Mouse (Mus musculus) WW6 (cell line): ENCODE data around the gene Pitpnm2.
"Not testable (repeated sequence)": the region's sequence is repeated elsewhere in the genome, so short reads cannot be mapped to it uniquely, and the experiment has no call there.

Experiments used
- DNase-seq: peaks from one replicate; pipeline ENCODE4 v3.0.0-alpha.2; 2013; ENCODE audit warnings: low read depth, low spot score

The Pitpnm2 gene

DNA sequence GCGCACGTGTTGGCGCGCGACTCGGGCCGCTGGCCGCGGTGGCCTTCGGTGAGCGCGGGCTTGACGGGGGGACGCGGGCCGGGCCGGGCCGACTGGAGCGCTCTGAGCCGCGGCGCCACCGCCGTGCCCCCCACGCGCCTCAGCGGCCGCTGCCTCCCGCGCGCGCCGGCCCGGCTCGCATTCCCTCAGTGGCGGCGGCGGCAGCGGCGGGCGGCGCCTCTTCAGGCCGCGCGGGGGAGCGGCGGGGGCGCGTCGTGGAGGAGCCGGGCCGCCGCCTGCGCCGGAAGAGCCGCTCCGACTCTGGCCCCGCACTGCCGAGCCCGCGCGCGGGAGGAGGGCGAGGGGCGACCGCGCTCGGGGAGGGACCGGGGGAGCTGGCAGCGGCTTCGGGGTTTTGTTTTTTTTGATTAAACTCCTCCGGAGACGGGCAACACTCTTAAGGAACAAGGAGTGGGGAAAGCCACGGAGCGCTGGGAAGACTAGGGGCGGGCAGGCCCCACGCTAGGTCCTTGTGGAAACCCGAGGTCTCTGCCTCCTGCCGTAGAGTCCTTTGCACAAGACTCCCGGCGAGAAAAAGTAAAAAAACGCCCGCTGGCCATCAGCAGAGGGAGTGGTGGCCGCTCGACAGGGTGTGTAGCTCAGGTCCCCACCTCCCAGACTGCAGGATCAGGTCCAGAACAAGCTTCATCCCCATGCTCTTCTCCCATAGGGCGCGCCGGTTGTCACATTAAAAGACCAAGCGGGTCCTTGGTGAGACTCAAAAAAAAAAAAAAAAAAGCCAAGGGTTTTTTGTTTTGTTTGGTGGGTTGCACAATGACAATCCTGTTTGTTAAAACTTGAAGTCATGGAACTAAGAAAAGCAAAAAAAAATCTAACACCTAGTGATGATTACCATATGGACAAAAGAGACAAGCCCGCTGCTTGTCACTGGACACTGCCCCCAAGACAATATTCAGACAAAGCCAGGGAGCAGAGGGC lies at the start of gene Pitpnm2:
Gene Pitpnm2 (minus strand): TSS at position 147 of the 978 bp plus-strand sequence.
- DNase-seq: no peak

DNA sequence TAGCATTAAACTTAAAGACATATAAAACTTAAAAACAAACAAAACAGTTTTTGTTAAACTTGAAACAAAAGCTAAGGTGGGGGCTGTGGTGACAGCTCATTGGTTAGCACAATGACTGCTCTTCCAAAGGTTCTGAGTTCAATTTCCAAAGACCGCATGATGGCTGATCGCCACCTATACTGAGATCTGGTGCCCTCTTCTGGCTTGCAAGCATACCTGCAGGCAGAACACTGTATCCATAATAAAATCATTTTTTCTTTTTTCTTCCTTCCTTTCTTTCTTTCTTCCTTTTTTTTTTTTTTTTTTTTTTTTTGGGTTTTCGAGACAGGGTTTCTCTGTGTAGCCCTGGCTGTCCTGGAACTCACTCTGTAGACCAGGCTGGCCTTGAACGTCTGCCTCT lies 49.7 kb upstream of the Pitpnm2 start:
- not testable (repeated sequence) for DNase-seq

DNA sequence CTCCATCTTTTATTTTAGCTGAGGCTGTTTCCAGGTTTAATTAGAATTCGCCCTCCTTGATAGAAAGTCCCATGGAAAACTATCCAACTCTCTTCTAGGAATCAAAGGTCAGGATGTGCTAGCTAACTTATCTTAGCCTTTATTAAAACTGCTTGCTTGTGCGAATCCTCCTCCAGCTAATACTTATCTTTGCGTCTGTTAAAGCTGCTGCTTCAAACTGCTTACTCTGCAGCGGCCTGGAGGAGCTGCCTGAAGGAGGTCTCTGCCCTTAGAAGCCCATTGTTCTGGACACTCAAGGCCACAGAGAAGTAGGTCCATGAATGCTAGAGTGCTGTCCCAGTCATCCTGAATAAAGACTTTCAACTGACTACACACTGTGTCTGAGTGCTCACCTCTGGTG lies 46.9 kb upstream of the Pitpnm2 start:
- DNase-seq: no peak

DNA sequence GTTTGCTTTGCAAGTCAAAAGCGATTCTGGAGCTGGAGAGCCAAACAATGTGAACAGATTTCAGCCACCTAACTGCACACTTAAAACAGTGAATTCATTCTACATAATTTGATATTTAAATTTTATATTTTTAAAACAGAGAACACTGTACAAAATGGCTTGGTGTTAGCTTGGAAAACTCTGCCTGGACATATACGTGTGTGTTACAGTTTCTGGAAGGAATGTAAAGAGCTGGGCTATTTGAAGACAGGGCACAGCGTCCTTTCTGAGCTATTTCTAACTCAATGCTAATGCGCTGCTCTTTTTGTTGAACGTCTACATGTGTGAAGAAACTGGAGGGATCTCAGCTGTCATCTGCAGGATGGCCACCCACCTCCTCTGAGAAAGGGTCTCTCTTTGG lies 44.4 kb upstream of the Pitpnm2 start:
- no peak for DNase-seq

DNA sequence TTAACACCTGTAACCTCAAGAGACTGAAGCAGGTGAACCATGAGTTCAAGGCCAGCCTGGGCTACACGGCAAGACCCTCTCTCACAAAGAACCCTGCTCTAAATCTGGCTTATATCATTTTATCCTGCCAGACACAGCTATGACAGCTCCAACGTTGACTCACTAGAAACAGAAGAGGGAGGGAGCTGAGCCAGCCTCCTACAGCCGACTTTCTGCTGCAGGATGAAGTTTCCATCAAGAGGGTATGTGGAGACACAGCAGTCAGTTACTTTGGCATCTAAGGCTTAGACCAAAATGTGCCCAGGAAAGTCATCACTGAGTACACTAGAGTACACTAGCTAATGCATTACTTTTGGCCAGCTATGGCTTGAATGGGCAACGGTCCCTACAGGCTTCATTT lies 40.7 kb upstream of the Pitpnm2 start:
- no peak for DNase-seq

DNA sequence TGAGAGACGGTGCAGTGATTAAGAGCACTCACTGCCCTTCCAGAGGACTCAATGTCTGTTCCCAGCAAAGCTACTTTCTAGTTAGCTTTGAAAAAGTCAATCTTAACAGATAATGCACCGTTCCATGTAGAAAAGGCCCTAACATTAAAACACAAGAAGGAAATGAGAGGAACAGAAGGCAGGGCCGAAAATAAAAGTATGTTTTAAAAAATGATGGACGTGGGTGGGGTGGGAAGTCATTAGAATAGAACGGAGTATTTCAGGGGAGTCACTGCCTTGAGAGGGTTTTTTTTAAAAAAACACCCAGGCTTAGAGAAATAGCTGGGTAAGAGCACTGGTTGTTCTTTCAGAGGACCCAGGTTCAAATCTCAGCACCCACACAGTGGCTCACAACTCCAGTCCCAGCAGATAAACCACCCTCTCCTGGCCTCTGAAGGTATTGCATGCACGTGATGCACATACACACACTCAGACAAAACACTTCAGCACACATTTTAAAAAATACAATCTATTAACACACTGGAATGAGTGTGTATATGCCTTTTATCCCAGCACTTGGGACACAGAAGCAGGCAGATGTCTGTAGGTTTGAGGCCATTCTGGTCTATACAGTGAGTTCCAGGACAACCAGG lies 38.2 kb upstream of the Pitpnm2 start:
- no peak for DNase-seq

DNA sequence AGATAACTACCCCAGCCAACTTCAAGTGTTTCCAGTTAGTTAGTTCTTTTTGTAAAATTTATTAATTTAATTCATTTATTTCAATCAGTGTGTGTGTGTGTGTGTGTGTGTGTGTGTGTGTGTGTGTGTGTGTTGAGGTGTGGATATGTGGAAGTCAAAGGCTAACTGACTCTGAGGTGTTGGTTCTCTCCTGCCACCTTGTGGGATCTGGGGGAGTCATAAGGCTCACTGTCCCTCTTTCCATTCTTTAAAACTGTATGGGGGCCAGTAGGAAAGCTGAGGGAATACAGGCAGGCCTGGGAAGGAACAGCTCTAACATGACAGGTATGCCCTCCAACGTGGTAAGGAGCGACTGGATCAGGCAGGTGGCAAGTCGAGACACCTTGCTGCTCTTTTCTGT lies 34.8 kb upstream of the Pitpnm2 start:
- no peak for DNase-seq

DNA sequence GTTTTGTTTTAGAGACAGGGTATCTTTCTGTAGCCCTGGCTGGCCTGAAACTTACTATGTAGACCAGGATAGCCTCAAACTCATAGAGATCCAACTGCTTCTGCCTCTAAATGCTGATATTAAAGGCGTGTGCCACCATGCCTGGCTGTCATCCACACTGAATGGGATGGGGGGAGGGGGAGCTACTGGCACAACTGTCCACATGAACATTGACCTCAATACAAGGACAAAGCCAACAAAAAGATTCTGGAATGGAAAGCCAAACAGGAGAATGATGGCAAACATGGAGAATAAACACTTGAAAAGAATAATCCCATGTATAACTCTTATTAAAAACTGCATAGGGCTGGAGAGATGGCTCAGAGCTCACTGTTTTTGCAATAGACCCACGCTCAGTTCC lies 33.3 kb upstream of the Pitpnm2 start:
- no peak for DNase-seq

DNA sequence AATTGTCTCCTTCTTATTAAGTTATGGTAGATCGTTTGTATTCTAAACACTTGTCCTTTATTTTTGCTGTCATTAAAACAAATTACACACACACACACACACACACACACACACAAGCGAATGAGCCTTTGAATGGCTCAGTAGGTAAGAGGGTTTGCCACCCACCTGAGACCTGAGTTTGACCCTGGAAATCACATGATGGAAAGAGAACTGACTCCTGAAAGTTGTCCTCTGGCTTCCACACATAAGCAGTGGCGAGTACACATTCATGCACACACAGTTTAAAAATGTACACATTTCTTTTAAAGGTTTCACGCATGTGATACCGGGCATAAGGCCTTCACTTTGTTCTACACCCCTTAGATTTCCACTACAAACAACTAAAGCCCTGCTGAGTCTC lies 20.7 kb upstream of the Pitpnm2 start:
- no peak for DNase-seq

DNA sequence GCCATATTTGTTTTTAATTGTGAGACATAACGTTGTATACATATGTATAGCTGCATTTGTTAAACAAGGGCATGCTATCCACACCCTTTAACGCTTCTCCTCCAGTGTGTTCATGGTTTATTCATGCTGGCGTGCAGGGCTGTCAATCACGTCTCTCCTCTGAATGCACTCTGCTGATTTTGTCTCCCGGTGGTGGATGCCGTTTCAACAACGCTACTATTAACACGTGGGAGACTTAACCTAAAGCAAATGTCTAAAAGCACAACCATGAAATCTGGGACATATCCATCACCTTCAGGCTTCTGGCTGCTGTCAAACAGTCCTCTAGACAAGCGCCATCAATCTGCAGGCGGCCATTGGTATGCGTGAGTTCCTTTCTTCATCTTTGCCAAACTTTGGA lies 20.1 kb upstream of the Pitpnm2 start:
- DNase-seq: no peak

DNA sequence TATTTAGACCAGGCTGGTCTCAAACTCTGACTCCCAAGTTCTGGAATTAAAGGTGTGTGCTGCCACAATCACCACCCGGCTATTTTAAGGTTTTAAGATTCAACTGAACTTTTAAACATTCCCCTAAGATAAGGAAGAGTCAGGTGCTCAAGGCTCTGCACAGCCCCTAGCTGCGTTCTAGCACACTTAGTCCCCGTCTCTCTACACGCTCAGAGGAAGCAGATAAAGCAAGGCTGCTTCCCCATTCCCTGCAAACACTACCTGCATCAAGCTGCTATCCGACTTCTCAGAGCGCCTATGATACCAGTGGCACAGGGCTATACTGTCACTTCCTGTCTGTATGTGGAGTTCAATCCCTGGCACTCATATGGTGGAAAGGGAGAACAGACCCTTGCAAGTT lies 18.1 kb upstream of the Pitpnm2 start:
- no peak for DNase-seq

DNA sequence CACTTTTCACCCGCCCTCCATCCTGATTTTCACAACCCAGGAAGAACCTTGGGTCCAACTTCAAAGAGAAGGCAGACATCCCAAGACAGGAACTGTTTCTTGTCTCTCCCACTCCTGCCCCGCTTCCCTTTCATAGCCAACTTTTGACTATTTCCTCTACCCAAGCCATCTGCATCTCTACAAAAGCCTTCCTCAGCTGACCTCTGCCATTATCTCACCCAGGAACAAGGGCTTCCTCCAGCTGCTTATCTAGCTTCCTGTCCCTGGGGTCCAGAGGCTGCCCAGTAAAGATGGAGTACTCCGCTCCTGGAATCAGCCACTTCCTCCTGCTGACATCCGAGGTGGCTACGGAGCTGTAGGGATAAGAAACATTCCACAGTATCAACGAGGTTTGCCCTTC lies 17.3 kb upstream of the Pitpnm2 start:
- no peak for DNase-seq

DNA sequence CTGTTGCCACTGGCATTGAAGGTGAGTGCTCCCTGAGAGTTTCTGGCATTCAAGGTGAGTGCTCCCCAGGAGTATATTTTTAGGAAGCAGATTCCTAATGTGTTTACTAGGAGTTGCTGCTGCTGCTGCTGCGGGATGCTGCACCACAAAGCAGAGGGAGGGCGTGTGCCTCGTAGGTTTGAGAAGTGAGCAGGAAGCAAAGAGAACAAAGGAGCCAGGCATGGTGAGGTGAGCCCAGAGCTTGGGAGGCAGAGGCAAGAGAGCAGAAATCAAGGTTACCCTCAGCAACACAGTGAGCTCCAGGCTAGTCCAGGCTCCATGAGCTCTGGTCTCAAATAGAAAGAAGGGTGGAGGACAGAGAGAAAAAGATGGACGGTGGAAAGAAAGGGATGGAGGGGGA lies 13.7 kb upstream of the Pitpnm2 start:
- no peak for DNase-seq

DNA sequence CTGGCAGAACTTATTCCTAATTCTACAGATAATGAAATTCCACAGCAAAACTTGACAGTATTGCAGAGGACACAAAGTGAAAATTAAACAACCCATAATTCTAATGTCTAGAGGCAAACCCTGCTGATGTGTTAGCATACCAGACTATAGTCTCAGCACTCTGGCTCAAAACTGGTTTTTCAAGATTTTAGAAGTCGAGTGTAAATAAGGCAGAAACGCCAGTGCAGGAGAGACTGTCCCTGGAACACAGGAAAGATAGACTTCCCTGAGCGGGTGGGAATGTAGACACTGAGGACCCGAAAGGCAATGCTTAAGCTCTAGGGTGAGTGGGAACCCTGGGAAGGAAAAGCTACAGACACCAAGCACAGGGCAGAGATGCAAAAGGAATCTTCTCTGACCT lies 12.5 kb upstream of the Pitpnm2 start:
- no peak for DNase-seq

DNA sequence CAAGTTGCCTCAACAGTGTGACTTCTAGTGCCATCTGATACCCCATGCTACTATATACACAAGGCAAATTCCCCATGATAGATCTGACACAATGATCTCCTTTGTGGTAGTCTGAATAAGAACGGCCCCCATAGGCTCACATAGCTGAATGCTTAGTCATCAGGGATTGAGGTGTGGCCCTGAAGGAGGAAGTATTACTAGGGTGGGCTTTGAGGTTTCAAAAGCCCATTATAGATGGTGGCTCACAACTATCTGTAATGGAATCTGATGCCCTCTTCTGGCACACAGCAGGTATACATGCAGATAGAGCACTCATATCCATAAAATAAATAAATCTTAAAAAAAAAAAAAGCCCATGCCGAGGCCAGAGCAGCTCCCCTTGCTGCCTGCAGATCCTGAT lies 9.6 kb upstream of the Pitpnm2 start:
- DNase-seq: no peak

DNA sequence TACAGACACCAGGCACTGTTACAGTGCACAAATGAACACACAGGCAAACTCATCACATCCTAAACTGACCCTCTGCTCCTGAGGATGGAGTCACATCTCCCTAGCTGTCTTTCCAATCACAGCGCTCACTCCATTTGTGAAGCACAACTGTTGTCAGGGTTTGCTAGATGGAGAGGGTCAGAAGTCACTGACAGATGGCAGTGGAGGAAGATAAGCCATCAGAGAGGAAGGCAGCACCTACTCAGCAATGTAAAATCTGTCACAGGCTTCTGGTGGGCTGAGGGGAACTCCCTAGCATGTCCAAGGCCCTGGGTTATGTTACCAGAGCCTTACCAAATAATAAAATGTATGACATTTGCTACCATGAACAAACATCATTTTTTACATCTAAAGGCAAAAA lies 8.5 kb upstream of the Pitpnm2 start:
- DNase-seq: no peak

DNA sequence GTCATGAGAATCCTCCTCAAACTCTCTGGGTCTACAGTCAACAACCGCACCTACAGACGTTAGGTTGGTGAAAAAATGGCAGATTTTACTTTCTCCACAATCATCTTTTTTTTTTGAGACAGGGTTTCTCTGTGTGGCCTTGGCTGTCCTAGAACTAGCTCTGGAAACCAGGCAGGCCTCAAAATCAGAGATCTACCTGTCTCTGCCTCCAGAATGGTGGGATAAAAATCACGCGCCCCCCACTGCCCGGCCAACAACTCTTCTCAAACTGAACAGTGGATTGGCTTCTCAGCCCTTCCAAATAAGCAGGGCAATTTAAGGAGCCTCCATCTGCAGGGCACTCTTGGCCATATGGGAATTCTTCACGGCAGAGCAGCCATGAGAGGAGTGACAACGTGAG lies 5.6 kb upstream of the Pitpnm2 start:
- DNase-seq: no peak

DNA sequence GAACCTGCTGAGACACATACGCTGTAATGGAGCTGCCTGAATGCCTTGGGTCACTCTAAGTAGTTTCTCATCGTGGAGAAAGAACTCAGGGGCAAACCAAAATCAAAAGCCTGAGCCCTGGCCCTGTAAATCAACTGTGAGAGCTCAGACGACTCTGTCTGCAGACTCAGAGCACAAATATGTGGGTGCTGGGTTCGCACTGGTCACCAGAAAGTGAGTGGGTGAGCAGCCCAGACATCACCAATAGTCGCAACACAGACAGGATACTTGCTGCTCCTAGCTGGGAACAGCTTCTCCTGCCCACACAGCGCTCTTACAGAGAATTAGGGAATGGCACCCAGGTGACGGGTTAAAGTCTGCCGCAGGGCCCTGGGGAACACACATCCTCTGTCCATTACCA lies 4.0 kb upstream of the Pitpnm2 start:
- DNase-seq: no peak

DNA sequence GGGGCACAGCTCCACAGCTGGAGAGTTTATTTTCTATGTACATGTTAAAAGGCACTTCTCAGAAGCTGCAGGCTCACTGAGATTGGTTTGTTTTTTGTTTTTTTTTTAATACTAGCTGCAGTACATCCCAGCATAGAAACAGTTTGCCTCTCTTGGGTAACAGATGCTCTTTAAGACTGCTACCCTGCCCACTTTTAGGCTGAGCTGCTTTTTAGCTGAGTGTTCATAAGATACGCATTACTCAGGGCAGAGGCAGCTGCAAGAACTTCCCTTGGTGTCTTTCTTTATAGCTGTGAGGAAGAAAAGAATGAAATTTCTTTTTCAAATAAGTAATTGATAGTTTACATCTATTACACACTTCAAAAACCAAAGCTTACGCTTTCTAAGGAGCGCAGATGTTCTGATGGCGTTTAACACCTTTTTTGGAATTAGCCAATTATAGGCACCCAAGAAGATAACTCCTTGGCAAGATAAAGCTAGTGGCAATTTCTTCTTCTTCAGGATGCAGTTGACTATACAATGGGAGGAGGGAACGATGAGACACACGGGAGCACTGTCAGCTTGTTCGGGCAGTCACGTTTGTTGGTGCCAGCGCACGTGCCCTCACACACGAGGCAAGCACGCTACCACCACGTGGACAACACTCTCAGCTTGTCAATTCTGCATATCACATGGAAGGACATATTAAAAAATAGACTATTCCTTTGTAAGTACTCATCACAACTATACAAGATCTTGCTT lies 3.2 kb upstream of the Pitpnm2 start:
- DNase-seq: no peak

DNA sequence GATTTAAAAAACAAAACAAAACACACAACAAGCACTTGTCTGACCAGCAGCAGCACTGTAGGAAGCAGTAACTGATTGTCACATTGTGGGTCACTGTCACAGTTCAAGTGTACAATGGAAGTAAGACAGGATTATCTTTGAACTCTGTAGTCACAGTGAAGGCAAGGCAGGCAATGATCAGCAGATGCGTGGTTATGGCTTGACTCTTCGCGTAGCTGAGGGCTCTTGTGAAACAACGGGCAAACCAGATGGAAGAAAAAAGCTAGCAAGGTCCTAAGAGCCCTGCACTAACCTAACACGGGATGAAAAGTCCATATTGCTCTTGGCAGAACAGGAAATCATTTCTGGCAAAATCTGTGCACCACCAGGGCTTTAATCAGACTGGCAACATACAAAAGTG lies 1.5 kb upstream of the Pitpnm2 start:
- DNase-seq: no peak

DNA sequence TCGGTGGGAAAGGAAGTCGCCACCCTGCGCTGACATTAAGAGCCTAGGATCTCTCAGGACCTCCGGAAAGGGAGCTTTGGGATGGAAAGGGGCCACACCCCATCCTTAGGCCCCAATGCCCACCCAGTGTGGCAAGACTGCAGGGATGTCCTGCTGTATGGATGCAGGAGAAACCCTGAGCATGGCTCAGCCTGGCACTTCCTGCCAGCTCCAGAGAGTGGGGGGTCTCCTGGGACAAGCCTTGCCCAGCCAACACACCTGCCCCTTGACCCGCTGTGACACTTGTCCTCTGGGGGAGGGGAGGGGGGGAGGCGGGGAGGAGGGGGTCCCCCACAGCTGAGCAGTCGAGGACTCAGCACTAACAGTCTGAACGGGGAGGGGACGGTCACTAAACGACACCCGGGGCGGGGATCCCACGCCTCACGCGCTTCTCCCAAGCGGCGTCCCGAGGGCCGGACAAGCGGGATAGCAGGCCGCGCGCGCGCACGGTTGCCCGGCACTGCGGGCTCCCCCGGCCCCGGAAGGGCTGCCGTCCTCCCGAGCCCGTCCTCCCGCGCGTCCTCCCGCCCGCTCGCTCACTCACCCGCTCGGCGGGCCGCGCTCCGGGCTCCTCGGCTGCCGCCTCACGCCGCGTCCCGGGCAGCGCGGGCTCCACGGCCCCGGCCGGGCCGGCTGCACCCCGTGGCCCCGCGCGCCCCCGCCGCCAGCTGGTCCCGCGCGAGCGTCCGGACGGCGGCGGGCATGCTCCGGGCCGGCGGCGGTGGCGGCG lies 531 bp downstream of the Pitpnm2 start:
- DNase-seq: no peak
